Mouse (Mus musculus): ENCODE measurements around the gene Slc34a3.

GRCm38 (mm10) chr2:25234551-25235220 is 522 bp upstream of the Slc34a3 start:
- TF ChIP-seq CTCF (IDR thresholded peaks at IDR 0.05; ENCODE audit: control insufficient read depth, insufficient read depth, low read length) (no peak), POLR2A (IDR thresholded peaks at IDR 0.05; ENCODE audit: borderline replicate concordance, control insufficient read depth, low read depth, low read length) (no peak)

Measured in bone marrow, adult 2 months (tissue).